Mouse (Mus musculus): Measurements from ENCODE around the gene Anxa7.

Gene Anxa7

GRCm38 (mm10) chr14:20432420-20432819 lies 47.5 kb downstream of the Anxa7 start:
- no peak for DNase-seq (ENCODE audit: low spot score in 2 of 2)

- no peak for DNase-seq (ENCODE audit: low spot score in 2 of 2)
These were observed 48.2 kb downstream of the Anxa7 start for GRCm38 (mm10) chr14:20431726-20432125.

GRCm38 (mm10) chr14:20429833-20430232 lies 50.1 kb downstream of the Anxa7 start:
- no peak for DNase-seq (ENCODE audit: low spot score in 2 of 2)

GRCm38 (mm10) chr14:20428593-20428992 lies 51.3 kb downstream of the Anxa7 start:
- DNase-seq (ENCODE audit: low spot score in 2 of 2), result no peak

- no peak for DNase-seq (ENCODE audit: low spot score in 2 of 2)
These were observed 56.9 kb downstream of the Anxa7 start for GRCm38 (mm10) chr14:20423046-20423445.

- DNase-seq (ENCODE audit: low spot score in 2 of 2), result peak in 1 of 2 experiments; percentile 21
These were observed 57.7 kb downstream of the Anxa7 start for GRCm38 (mm10) chr14:20422257-20422656.
